Mouse (Mus musculus): ENCODE measurements around the gene Zfp512. TPM values are rescaled to one million over a fixed set of nuclear protein-coding genes. Genes with fewer than 3 reads are reported as not detected.

Zfp512 gene
- total and polyA plus RNA-seq, 2 experiments from 2014 or later: 19.8 to 21.4 TPM

DNA sequence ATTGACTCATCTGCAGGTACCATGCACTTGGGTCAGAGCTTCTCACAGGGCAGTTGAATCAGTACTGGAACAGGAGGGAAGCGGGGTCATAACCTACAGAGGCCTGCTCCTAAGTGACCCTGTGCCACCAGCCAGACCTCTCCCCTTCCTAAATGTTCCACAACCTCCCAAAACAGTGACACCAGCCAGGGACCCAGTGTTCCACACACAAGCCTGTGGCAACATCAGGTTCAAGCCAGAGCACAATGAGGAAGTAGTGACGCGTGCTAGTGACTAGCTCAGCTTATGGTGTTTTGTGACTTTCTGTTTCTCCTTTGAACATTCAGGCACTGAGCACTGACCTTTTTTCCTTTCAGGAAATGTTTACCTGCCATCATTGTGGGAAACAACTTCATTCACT is 15.6 kb downstream of the Zfp512 start:
- Histone ChIP-seq H3K4me2 (ENCODE audit: low read depth, low read length) (no peak overlapping the region), H3K4me1 (ENCODE audit: control insufficient read depth, insufficient read depth) (no peaks in the 10 kb centered on the region), H3K27me3 (ENCODE audit: control insufficient read depth, insufficient read depth, low read length) (no peaks in the 10 kb centered on the region), H3K36me3 (replicated peaks; ENCODE audit: control insufficient read depth, insufficient read depth, low read length) (peaks cover 70% of the 10 kb centered on the region), H3K9me3 (replicated peaks; ENCODE audit: control insufficient read depth, low read length) (no peaks in the 10 kb centered on the region), H3K4me3 (ENCODE audit: low read depth, low read length) (no peak overlapping the region), H3K27ac (ENCODE audit: low read depth) (no peak overlapping the region), H3K9ac (replicated peaks; ENCODE audit: low read depth, low read length) (no peak overlapping the region)
- DNase-seq (ENCODE audit: low spot score) (no peak), ATAC-seq (ENCODE audit: insufficient read depth, low read depth) (no peak)
- 83% methylated on average over 3 of the region's 3 CpGs for WGBS
- TF ChIP-seq CTCF (IDR thresholded peaks at IDR 0.05; ENCODE audit: low read depth) (no peak), EP300 (IDR thresholded peaks at IDR 0.05; ENCODE audit: low read depth) (no peak)

DNA sequence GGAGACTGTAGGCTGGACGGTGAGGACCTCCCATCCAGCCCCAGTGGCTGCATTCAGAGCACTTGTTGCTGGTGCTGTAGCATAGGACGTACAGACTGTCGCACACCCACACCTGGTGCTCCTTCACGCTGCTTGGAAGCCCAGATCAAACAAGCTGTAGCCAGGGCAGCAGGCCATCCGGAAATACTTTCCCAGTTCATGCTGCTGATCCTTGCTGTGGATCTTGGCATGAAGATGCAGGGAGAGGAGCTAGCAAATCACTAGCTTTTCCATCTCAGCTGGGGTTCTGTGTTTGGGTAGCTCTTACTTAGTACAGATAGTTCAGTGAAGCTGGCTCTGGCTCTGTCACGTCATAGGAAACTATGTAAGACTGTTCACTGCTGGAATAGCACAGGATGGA is 17.5 kb downstream of the Zfp512 start:
- peaks cover 89% of the 10 kb centered on the region for H3K36me3 ChIP-seq (replicated peaks; ENCODE audit: control insufficient read depth, insufficient read depth, low read length)
- no peaks in the 10 kb centered on the region for H3K9me3 ChIP-seq (replicated peaks; ENCODE audit: control insufficient read depth, low read length)
- H3K4me3 ChIP-seq (ENCODE audit: low read depth, low read length): no peak overlapping the region
- DNase-seq (ENCODE audit: low spot score): peak; percentile 23
- H3K4me2 ChIP-seq (ENCODE audit: low read depth, low read length): no peak overlapping the region
- TF ChIP-seq EP300 (IDR thresholded peaks at IDR 0.05; ENCODE audit: low read depth) (no peak), CTCF (IDR thresholded peaks at IDR 0.05; ENCODE audit: low read depth) (no peak)
- no peak overlapping the region for H3K27ac ChIP-seq (ENCODE audit: low read depth)
- H3K4me1 ChIP-seq (ENCODE audit: control insufficient read depth, insufficient read depth): no peaks in the 10 kb centered on the region
- 95% methylated on average over 6 of the region's 6 CpGs for WGBS
- no peaks in the 10 kb centered on the region for H3K27me3 ChIP-seq (ENCODE audit: control insufficient read depth, insufficient read depth, low read length)
- no peak overlapping the region for H3K9ac ChIP-seq (replicated peaks; ENCODE audit: low read depth, low read length)
- ATAC-seq (ENCODE audit: insufficient read depth, low read depth): no peak

DNA sequence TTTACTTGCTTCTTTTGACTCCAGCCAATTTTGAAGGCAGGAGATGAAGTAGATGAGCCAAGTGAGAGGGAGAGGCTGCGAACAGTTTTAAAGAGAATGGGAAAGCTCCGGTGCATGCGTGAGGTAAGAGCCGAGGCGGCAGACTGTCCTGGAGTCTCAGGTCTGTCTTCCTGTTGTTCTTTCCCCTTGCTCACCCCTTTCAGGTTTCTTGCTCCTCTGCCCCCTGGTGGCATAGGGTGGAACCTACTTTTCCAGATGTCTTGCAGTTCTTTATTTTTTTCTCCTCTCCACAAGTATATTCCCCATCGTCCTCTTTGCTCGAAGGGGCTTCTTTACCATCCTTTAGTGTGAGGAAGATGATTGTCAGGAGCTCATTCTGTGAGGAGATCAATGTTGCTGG is 18.1 kb downstream of the Zfp512 start:
- TF ChIP-seq CTCF (IDR thresholded peaks at IDR 0.05; ENCODE audit: low read depth) (peak; percentile 66), EP300 (IDR thresholded peaks at IDR 0.05; ENCODE audit: low read depth) (no peak)
- ATAC-seq (ENCODE audit: insufficient read depth, low read depth) (no peak), DNase-seq (ENCODE audit: low spot score) (no peak)
- no peaks in the 10 kb centered on the region for H3K4me1 ChIP-seq (ENCODE audit: control insufficient read depth, insufficient read depth)
- H3K9ac ChIP-seq (replicated peaks; ENCODE audit: low read depth, low read length): no peak overlapping the region
- WGBS: 70% methylated on average over 7 of the region's 7 CpGs
- no peak overlapping the region for H3K4me3 ChIP-seq (ENCODE audit: low read depth, low read length)
- no peaks in the 10 kb centered on the region for H3K27me3 ChIP-seq (ENCODE audit: control insufficient read depth, insufficient read depth, low read length)
- no peaks in the 10 kb centered on the region for H3K9me3 ChIP-seq (replicated peaks; ENCODE audit: control insufficient read depth, low read length)
- H3K4me2 ChIP-seq (ENCODE audit: low read depth, low read length): no peak overlapping the region
- H3K27ac ChIP-seq (ENCODE audit: low read depth): no peak overlapping the region
- peaks cover 91% of the 10 kb centered on the region for H3K36me3 ChIP-seq (replicated peaks; ENCODE audit: control insufficient read depth, insufficient read depth, low read length)

DNA sequence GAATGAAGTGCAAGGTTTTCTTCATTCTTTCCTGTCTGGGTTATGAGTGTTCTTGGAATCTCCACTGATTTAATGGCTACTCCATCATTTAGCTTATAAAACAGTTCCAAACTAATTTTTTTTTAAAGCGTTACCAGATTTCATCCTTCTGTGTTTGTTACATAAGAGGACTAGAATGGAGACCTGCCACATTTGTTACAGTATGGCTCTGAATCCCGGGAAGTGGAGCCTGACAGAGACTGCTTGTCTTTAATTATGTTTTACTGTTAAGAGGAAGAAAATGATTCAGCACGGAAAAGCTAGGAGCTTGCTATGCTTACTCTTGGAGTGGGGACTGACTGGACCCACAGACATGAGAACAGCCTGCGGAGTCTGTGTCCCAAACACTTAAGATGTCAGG is 28.3 kb downstream of the Zfp512 start:
- TF ChIP-seq EP300 (IDR thresholded peaks at IDR 0.05; ENCODE audit: low read depth) (no peak), CTCF (IDR thresholded peaks at IDR 0.05; ENCODE audit: low read depth) (no peak)
- WGBS: 90% methylated on average over 4 of the region's 4 CpGs
- Histone ChIP-seq H3K4me2 (ENCODE audit: low read depth, low read length) (no peak overlapping the region), H3K9ac (replicated peaks; ENCODE audit: low read depth, low read length) (no peak overlapping the region), H3K4me1 (ENCODE audit: control insufficient read depth, insufficient read depth) (no peaks in the 10 kb centered on the region), H3K36me3 (replicated peaks; ENCODE audit: control insufficient read depth, insufficient read depth, low read length) (peaks cover 62% of the 10 kb centered on the region), H3K27ac (ENCODE audit: low read depth) (no peak overlapping the region), H3K4me3 (ENCODE audit: low read depth, low read length) (no peak overlapping the region), H3K27me3 (ENCODE audit: control insufficient read depth, insufficient read depth, low read length) (no peaks in the 10 kb centered on the region), H3K9me3 (replicated peaks; ENCODE audit: control insufficient read depth, low read length) (no peaks in the 10 kb centered on the region)
- DNase-seq (ENCODE audit: low spot score) (no peak), ATAC-seq (ENCODE audit: insufficient read depth, low read depth) (no peak)

DNA sequence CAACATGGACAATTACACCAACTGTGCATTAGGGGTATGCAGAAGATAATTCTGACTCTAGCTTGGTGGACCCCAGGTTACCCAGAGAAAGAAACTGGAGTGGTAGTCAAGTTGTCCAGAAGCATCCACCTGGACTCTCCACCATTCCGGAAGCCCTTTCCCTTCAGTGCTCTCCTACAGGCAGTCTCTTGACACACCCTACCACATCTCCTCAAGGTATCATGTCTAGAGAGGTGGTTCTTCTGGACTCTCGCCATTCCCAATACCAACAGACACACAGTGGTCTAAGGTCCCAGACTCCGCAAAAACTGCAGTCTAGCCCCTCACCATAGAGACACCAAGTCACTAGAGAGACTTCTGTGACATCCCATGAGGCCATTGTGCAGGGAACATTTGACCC is 33.2 kb downstream of the Zfp512 start, which contains the start of gene 4930548H24Rik:
Gene 4930548H24Rik, plus strand, starts transcription at position 301 of the 400 bp plus-strand sequence.
- Histone ChIP-seq H3K27ac (ENCODE audit: low read depth) (no peak within 1 kb of the TSS), H3K27me3 (ENCODE audit: control insufficient read depth, insufficient read depth, low read length) (no peaks in the 10 kb centered on the region), H3K9me3 (replicated peaks; ENCODE audit: control insufficient read depth, low read length) (no peaks in the 10 kb centered on the region), H3K9ac (replicated peaks; ENCODE audit: low read depth, low read length) (no peak within 1 kb of the TSS), H3K4me3 (ENCODE audit: low read depth, low read length) (no peak within 1 kb of the TSS), H3K36me3 (replicated peaks; ENCODE audit: control insufficient read depth, insufficient read depth, low read length) (peaks cover 13% of the 10 kb centered on the region), H3K4me1 (ENCODE audit: control insufficient read depth, insufficient read depth) (no peaks in the 10 kb centered on the region), H3K4me2 (ENCODE audit: low read depth, low read length) (no peak within 1 kb of the TSS)
- DNase-seq (ENCODE audit: low spot score): no peak
- WGBS: 95% methylated on average over 3 of the region's 3 CpGs
- no peak for ATAC-seq (ENCODE audit: insufficient read depth, low read depth)
- TF ChIP-seq CTCF (IDR thresholded peaks at IDR 0.05; ENCODE audit: low read depth) (no peak), EP300 (IDR thresholded peaks at IDR 0.05; ENCODE audit: low read depth) (no peak)

DNA sequence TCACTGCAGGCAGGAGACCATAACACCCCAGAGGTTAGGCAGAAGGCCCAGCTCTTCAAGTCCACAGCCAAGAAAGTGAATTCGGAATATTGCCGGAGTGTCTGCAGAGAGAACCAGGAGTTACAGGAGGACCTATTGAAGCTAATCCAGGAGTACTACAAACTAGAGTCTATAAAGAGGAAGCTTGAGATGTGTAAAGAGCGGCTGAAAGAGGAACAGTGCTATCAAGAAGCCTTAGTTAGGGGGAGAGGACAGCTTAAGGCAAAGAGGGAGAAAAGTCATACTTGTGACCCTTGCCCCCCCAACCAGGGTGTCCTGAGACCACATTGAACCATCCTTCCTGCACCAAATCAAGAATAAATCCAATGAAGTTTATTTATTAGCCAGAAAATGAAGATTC is 35.7 kb downstream of the Zfp512 start:
- H3K27ac ChIP-seq (ENCODE audit: low read depth): no peak overlapping the region
- no peak overlapping the region for H3K9ac ChIP-seq (replicated peaks; ENCODE audit: low read depth, low read length)
- no peak overlapping the region for H3K4me2 ChIP-seq (ENCODE audit: low read depth, low read length)
- H3K9me3 ChIP-seq (replicated peaks; ENCODE audit: control insufficient read depth, low read length): no peaks in the 10 kb centered on the region
- ATAC-seq (ENCODE audit: insufficient read depth, low read depth) (no peak), DNase-seq (ENCODE audit: low spot score) (no peak)
- H3K27me3 ChIP-seq (ENCODE audit: control insufficient read depth, insufficient read depth, low read length): no peaks in the 10 kb centered on the region
- no peaks in the 10 kb centered on the region for H3K36me3 ChIP-seq (replicated peaks; ENCODE audit: control insufficient read depth, insufficient read depth, low read length)
- H3K4me1 ChIP-seq (ENCODE audit: control insufficient read depth, insufficient read depth): no peaks in the 10 kb centered on the region
- no peak overlapping the region for H3K4me3 ChIP-seq (ENCODE audit: low read depth, low read length)
- 88% methylated on average over 3 of the region's 3 CpGs for WGBS
- TF ChIP-seq EP300 (IDR thresholded peaks at IDR 0.05; ENCODE audit: low read depth) (no peak), CTCF (IDR thresholded peaks at IDR 0.05; ENCODE audit: low read depth) (no peak)
